Mouse (Mus musculus) MEL (cell line): ENCODE data around the gene Vmn1r85. TPM values are rescaled to one million over a fixed set of nuclear protein-coding genes. Genes with fewer than 3 reads are reported as not detected.

ENCODE experiments used
- DNase-seq: peaks from one replicate; pipeline ENCODE4 v3.0.0; 2011; ENCODE audit warnings: low read depth, low spot score
- H3K27ac ChIP-seq: 2 replicates; pipeline ENCODE4 v1.5.1; 2012; ENCODE audit warnings: low read depth, mild to moderate bottlenecking, control low read depth, low read length, moderate library complexity; ENCODE audit not compliant: control insufficient read depth
- H3K27me3 ChIP-seq, 2 experiments: fragments of 150-350 bp in 1 of 2; sonication (generic) in 1 of 2; 2 replicates each; pipeline ENCODE4 v1.6.1; 2012; ENCODE audit warnings: low read length in 2 of 2, mild to moderate bottlenecking in 2 of 2, improper control_type of control experiment in 1 of 2, moderate library complexity in 1 of 2; ENCODE audit not compliant: insufficient read depth in 2 of 2, control insufficient read depth in 1 of 2
- H3K36me3 ChIP-seq, 2 experiments: 2 replicates each; pipeline ENCODE4 v1.6.1; 2012 to 2014; ENCODE audit warnings: low read length in 2 of 2, improper control_type of control experiment in 1 of 2, inconsistent platforms in 1 of 2, mild to moderate bottlenecking in 1 of 2; ENCODE audit not compliant: insufficient read depth in 2 of 2, control insufficient read depth in 1 of 2
- H3K4me1 ChIP-seq, 2 experiments: fragments of 150-350 bp in 1 of 2; sonication (generic) in 1 of 2; 2 replicates each; pipeline ENCODE4 v1.6.1; 2012; ENCODE audit warnings: low read length in 2 of 2, improper control_type of control experiment in 1 of 2, mild to moderate bottlenecking in 1 of 2; ENCODE audit not compliant: insufficient read depth in 2 of 2, control insufficient read depth in 1 of 2
- H3K4me3 ChIP-seq, 2 experiments: fragments of 150-350 bp in 1 of 2; sonication (generic) in 1 of 2; 2 replicates each; pipeline ENCODE4 v1.5.1; 2012; ENCODE audit warnings: low read depth in 2 of 2, low read length in 2 of 2, mild to moderate bottlenecking in 2 of 2, moderate library complexity in 2 of 2, control low read depth in 1 of 2, improper control_type of control experiment in 1 of 2; ENCODE audit not compliant: control insufficient read depth in 1 of 2, insufficient read depth in 1 of 2
- H3K79me2 ChIP-seq: 2 replicates; pipeline ENCODE4 v1.6.1; 2012; ENCODE audit warnings: mild to moderate bottlenecking, low read length, moderate library complexity; ENCODE audit not compliant: control insufficient read depth, poor library complexity, insufficient read depth
- H3K9ac ChIP-seq: 2 replicates; pipeline ENCODE4 v1.6.1; 2012; ENCODE audit warnings: low read depth, mild to moderate bottlenecking, control low read depth, low read length, moderate library complexity; ENCODE audit not compliant: control insufficient read depth, poor library complexity, severe bottlenecking
- H3K9me3 ChIP-seq: fragments of 150-350 bp; sonication (generic); replicated peaks from 2 replicates; pipeline ENCODE4 v1.6.1; 2012; ENCODE audit warnings: mild to moderate bottlenecking, low read length, improper control_type of control experiment, moderate library complexity; ENCODE audit not compliant: insufficient read depth
- BHLHE40 ChIP-seq: IDR thresholded peaks from 2 replicates; pipeline ENCODE4 v1.6.1; 2012; ENCODE audit warnings: low read depth, mild to moderate bottlenecking, inconsistent platforms, low read length, improper control_type of control experiment, borderline replicate concordance
- CHD1 ChIP-seq: IDR thresholded peaks from 2 replicates; pipeline ENCODE4 v1.6.1; 2012; ENCODE audit warnings: low read depth, mild to moderate bottlenecking, inconsistent platforms, low read length, improper control_type of control experiment
- CHD2 ChIP-seq: IDR thresholded peaks from 2 replicates; pipeline ENCODE4 v1.6.1; 2011; ENCODE audit warnings: low read length, improper control_type of control experiment
- CTCF ChIP-seq, 3 experiments: IDR thresholded peaks in 2 of 3; conservative IDR thresholded peaks in 1 of 3; 2 replicates each; pipeline ENCODE4 v1.5.1; 2011 to 2012; ENCODE audit warnings: low read length in 3 of 3, low read depth in 2 of 3, mild to moderate bottlenecking in 2 of 3, improper control_type of control experiment in 1 of 3, inconsistent platforms in 1 of 3, mixed read lengths in 1 of 3, moderate library complexity in 1 of 3; ENCODE audit not compliant: control insufficient read depth in 1 of 3, insufficient read depth in 1 of 3, poor library complexity in 1 of 3, severe bottlenecking in 1 of 3
- E2F4 ChIP-seq: IDR thresholded peaks from 2 replicates; pipeline ENCODE4 v1.6.1; 2011; ENCODE audit warnings: low read depth, low read length, improper control_type of control experiment, borderline replicate concordance
- ELF1 ChIP-seq: IDR thresholded peaks from 2 replicates; pipeline ENCODE4 v1.6.1; 2014; ENCODE audit warnings: low read depth, mild to moderate bottlenecking, inconsistent platforms, low read length, improper control_type of control experiment, moderate library complexity
- ETS1 ChIP-seq: IDR thresholded peaks from 2 replicates; pipeline ENCODE4 v1.6.1; 2012; ENCODE audit warnings: low read depth, mild to moderate bottlenecking, inconsistent platforms, low read length, improper control_type of control experiment, moderate library complexity
- GABPA ChIP-seq: IDR thresholded peaks from 2 replicates; pipeline ENCODE4 v1.6.1; 2012; ENCODE audit warnings: low read depth, mild to moderate bottlenecking, inconsistent platforms, low read length, improper control_type of control experiment, moderate library complexity
- GATA1 ChIP-seq: IDR thresholded peaks from 2 replicates; pipeline ENCODE4 v1.6.1; 2011; ENCODE audit warnings: low read depth, low read length, improper control_type of control experiment
- HCFC1 ChIP-seq: IDR thresholded peaks from 2 replicates; pipeline ENCODE4 v1.6.1; 2012; ENCODE audit warnings: low read depth, mild to moderate bottlenecking, inconsistent platforms, low read length, improper control_type of control experiment, moderate library complexity
- JUND ChIP-seq: IDR thresholded peaks from 2 replicates; pipeline ENCODE4 v1.6.1; 2011; ENCODE audit warnings: low read depth, mild to moderate bottlenecking, improper control_type of control experiment, low read length
- KAT2A ChIP-seq: conservative IDR thresholded peaks from 2 replicates; pipeline ENCODE4 v1.6.1; 2012; ENCODE audit warnings: low read depth, low read length, improper control_type of control experiment, inconsistent platforms
- MAX ChIP-seq: IDR thresholded peaks from 2 replicates; pipeline ENCODE4 v1.6.1; 2011; ENCODE audit warnings: low read length, improper control_type of control experiment
- MAZ ChIP-seq: IDR thresholded peaks from 2 replicates; pipeline ENCODE4 v1.6.1; 2012; ENCODE audit warnings: low read depth, mild to moderate bottlenecking, inconsistent platforms, low read length, improper control_type of control experiment
- MEF2A ChIP-seq: IDR thresholded peaks from 2 replicates; pipeline ENCODE4 v1.6.1; 2014; ENCODE audit warnings: low read depth, mild to moderate bottlenecking, inconsistent platforms, low read length, improper control_type of control experiment; ENCODE audit not compliant: poor library complexity, insufficient replicate concordance, severe bottlenecking; ENCODE audit errors: extremely low read depth
- MYC ChIP-seq: IDR thresholded peaks from 2 replicates; pipeline ENCODE4 v1.6.1; 2011; ENCODE audit warnings: low read depth, mild to moderate bottlenecking, low read length, improper control_type of control experiment, moderate library complexity
- NELFE ChIP-seq: IDR thresholded peaks from 2 replicates; pipeline ENCODE4 v1.6.1; 2011; ENCODE audit warnings: low read depth, low read length, improper control_type of control experiment
- POLR2A ChIP-seq, 2 experiments: IDR thresholded peaks; 2 replicates each; pipeline ENCODE4 v1.6.1; 2011 to 2012; ENCODE audit warnings: low read length in 2 of 2, mild to moderate bottlenecking in 2 of 2, control low read depth in 1 of 2, improper control_type of control experiment in 1 of 2, low read depth in 1 of 2, moderate library complexity in 1 of 2; ENCODE audit not compliant: control insufficient read depth in 1 of 2, insufficient read depth in 1 of 2, poor library complexity in 1 of 2
- POLR2AphosphoS2 ChIP-seq: IDR thresholded peaks from 2 replicates; pipeline ENCODE4 v1.6.1; 2011; ENCODE audit warnings: low read length, improper control_type of control experiment
- POLR2AphosphoS5 ChIP-seq: IDR thresholded peaks from 2 replicates; pipeline ENCODE4 v1.6.1; 2012; ENCODE audit warnings: low read depth, borderline replicate concordance, mild to moderate bottlenecking, inconsistent platforms, low read length, moderate library complexity, mixed read lengths
- RAD21 ChIP-seq: IDR thresholded peaks from 2 replicates; pipeline ENCODE4 v1.6.1; 2011; ENCODE audit warnings: mild to moderate bottlenecking, low read depth, low read length, improper control_type of control experiment
- SMC3 ChIP-seq: IDR thresholded peaks from 2 replicates; pipeline ENCODE4 v1.6.1; 2011; ENCODE audit warnings: low read depth, low read length, improper control_type of control experiment
- TAL1 ChIP-seq: IDR thresholded peaks from 2 replicates; pipeline ENCODE4 v1.6.1; 2012; ENCODE audit warnings: mild to moderate bottlenecking, inconsistent platforms, low read length, moderate library complexity, mixed read lengths
- TBP ChIP-seq: IDR thresholded peaks from 2 replicates; pipeline ENCODE4 v1.8.0; 2011; ENCODE audit warnings: low read depth, low read length, improper control_type of control experiment
- TCF12 ChIP-seq: IDR thresholded peaks from 2 replicates; pipeline ENCODE4 v1.6.1; 2014; ENCODE audit warnings: low read depth, mild to moderate bottlenecking, inconsistent platforms, low read length, improper control_type of control experiment, moderate library complexity
- USF1 ChIP-seq: IDR thresholded peaks from 2 replicates; pipeline ENCODE4 v1.6.1; 2014; ENCODE audit warnings: low read depth, mild to moderate bottlenecking, inconsistent platforms, low read length, improper control_type of control experiment, moderate library complexity
- USF2 ChIP-seq, 2 experiments: IDR thresholded peaks; 2 replicates each; pipeline ENCODE4 v1.6.1; 2011 to 2012; ENCODE audit warnings: improper control_type of control experiment in 2 of 2, low read length in 2 of 2, borderline replicate concordance in 1 of 2, inconsistent platforms in 1 of 2, low read depth in 1 of 2, mild to moderate bottlenecking in 1 of 2; ENCODE audit not compliant: insufficient read depth in 1 of 2
- ZC3H11A ChIP-seq: IDR thresholded peaks from 2 replicates; pipeline ENCODE4 v1.6.1; 2012; ENCODE audit warnings: low read depth, mild to moderate bottlenecking, inconsistent platforms, low read length, improper control_type of control experiment
- ZKSCAN1 ChIP-seq: IDR thresholded peaks from 2 replicates; pipeline ENCODE4 v1.6.1; 2012; ENCODE audit warnings: low read depth, mild to moderate bottlenecking, inconsistent platforms, low read length, improper control_type of control experiment, moderate library complexity
- ZMIZ1 ChIP-seq: IDR thresholded peaks from 2 replicates; pipeline ENCODE4 v1.6.1; 2012; ENCODE audit warnings: low read depth, mild to moderate bottlenecking, inconsistent platforms, low read length, improper control_type of control experiment, moderate library complexity
- ZNF384 ChIP-seq: IDR thresholded peaks from 2 replicates; pipeline ENCODE4 v1.6.1; 2012; ENCODE audit warnings: low read depth, mild to moderate bottlenecking, inconsistent platforms, low read length, improper control_type of control experiment
- polyA plus RNA-seq, 2 experiments: library from polyadenylated mRNA; stranded (reverse) in 1 of 2; unstranded in 1 of 2; fragments of >175 nt in 1 of 2; fragments of >200 nt in 1 of 2; gene quantifications; 2 replicates each; pipeline versions ENCODE4 v1.2.1 to v1.2.4; 2012; ENCODE audit warnings: low replicate concordance in 2 of 2, low read depth in 1 of 2; ENCODE audit not compliant: insufficient read length in 2 of 2, insufficient read depth in 1 of 2, missing spikeins in 1 of 2
- total RNA-seq: library from RNA; depleted of rRNA; stranded (reverse); fragments of 300-350 nt; gene quantifications from 2 replicates; pipeline ENCODE4 v1.2.3, GENCODE M21; 2012

Gene Vmn1r85
- total and polyA plus RNA-seq, 3 experiments: not detected

- TF ChIP-seq MEF2A: no peak
- no peak for TF ChIP-seq POLR2A (IDR thresholded peaks at IDR 0.05; ENCODE audit: control insufficient read depth in 1 of 2, insufficient read depth in 1 of 2, low read depth in 1 of 2, low read length in 2 of 2, poor library complexity in 1 of 2)
- no peak for TF ChIP-seq ETS1
- no peak for TF ChIP-seq ZKSCAN1
- TF ChIP-seq, all 39 proteins: peak for 4
Observed at GRCm38 (mm10) chr7:13056913-13057700, 37.9 kb downstream of the Vmn1r85 start (continued).

GRCm38 (mm10) chr7:13054287-13055010, 40.5 kb downstream of the Vmn1r85 start, which contains the start of gene Mzf1:
Gene Mzf1 (minus strand): TSS chr7:13054764.
- Histone ChIP-seq H3K9me3 (no peaks in the 10 kb centered on the region), H3K36me3 (peaks cover 0 to 4% of the 10 kb centered on the region in 2 experiments; a peak in 1 of 4 replicates), H3K27ac (peak within 1 kb of the TSS; percentile 58), H3K79me2 (no peaks in the 10 kb centered on the region; the same call in 1 of the 2 replicates), H3K9ac (peak within 1 kb of the TSS; percentile 80), H3K4me1 (peaks cover 4 to 7% of the 10 kb centered on the region in 2 experiments; a peak in 3 of 4 replicates), H3K4me3 (peak within 1 kb of the TSS; percentile 63 to 70), H3K27me3 (no peaks in the 10 kb centered on the region)
- peak; percentile 96 for DNase-seq
- no peak for TF ChIP-seq ETS1
- no peak for TF ChIP-seq GATA1
- no peak for TF ChIP-seq USF2 (IDR thresholded peaks at IDR 0.05; ENCODE audit: borderline replicate concordance in 1 of 2, insufficient read depth in 1 of 2, low read depth in 1 of 2, low read length in 2 of 2)
- no peak for TF ChIP-seq BHLHE40
- TF ChIP-seq CTCF (IDR thresholded peaks at IDR 0.05 in 2 of 3, conservative IDR thresholded peaks at IDR 0.05 in 1 of 3; ENCODE audit: control insufficient read depth in 1 of 3, insufficient read depth in 1 of 3, low read depth in 2 of 3, low read length in 3 of 3, poor library complexity in 1 of 3, severe bottlenecking in 1 of 3): no peak
- TF ChIP-seq MEF2A: no peak
- peak; percentile 47 to 83; a peak in 2 of 4 replicates for TF ChIP-seq POLR2A (IDR thresholded peaks at IDR 0.05; ENCODE audit: control insufficient read depth in 1 of 2, insufficient read depth in 1 of 2, low read depth in 1 of 2, low read length in 2 of 2, poor library complexity in 1 of 2)
- TF ChIP-seq ZC3H11A: no peak
- TF ChIP-seq E2F4: no peak
- TF ChIP-seq GABPA: no peak
- TF ChIP-seq CHD1: no peak
- no peak for TF ChIP-seq ZMIZ1
- peak; percentile 50; the same call in 1 of the 2 replicates for TF ChIP-seq POLR2AphosphoS2
- peak; percentile 72 for TF ChIP-seq ELF1
- TF ChIP-seq JUND: no peak
- TF ChIP-seq MAZ: no peak; the same call in 1 of the 2 replicates
- TF ChIP-seq ZNF384: peak; percentile 97
- TF ChIP-seq SMC3: no peak
- TF ChIP-seq KAT2A: peak; percentile 66
- TF ChIP-seq HCFC1: peak; percentile 87
- peak; percentile 67 for TF ChIP-seq CHD2
- TF ChIP-seq ZKSCAN1: no peak
- no peak for TF ChIP-seq TAL1
- no peak for TF ChIP-seq POLR2AphosphoS5
- TF ChIP-seq TCF12: 0 out of 2 replicates have a peak, but pooled peaks have one; percentile 29
- peak; percentile 87 for TF ChIP-seq NELFE
- TF ChIP-seq RAD21: no peak
- peak; percentile 55; the same call in 1 of the 2 replicates for TF ChIP-seq TBP
- peak; percentile 69 for TF ChIP-seq MAX
- TF ChIP-seq MYC: no peak
- TF ChIP-seq USF1: 0 out of 2 replicates have a peak, but pooled peaks have one; percentile 36
